Mouse (Mus musculus) urinary bladder, postnatal 10 days (tissue): Measurements from ENCODE around the gene Wdr44.
"Not testable (repeated sequence)": the region's sequence is repeated elsewhere in the genome, so short reads cannot be mapped to it uniquely, and the experiment has no call there.

ENCODE experiments used
- DNase-seq: peaks from one replicate; pipeline ENCODE4 v3.0.0; 2022; ENCODE audit warnings: low spot score

Wdr44 gene

GRCm38 (mm10) chrX:23692722-23693442 lies at the start of gene Wdr44:
Gene Wdr44 (plus strand): TSS chrX:23693051.
- DNase-seq, result peak; percentile 75

DNA sequence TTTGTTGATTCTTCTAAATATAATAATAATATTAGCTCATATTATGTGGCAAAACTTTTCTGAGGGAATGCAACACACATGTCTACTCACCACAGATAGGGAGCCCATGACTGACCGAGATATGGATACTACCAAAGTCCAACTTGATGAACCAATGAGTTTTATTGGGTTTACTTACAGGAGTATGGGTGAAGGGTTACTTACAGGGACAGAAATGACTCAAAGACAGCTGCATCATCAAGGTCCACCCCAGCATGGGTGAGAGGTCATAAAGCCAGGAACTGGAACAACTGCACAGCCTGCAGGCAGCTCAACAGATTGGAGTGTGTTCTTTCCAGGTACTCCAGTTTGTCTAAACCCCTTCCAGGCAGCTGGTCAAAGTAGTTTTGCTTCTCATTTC lies 44.5 kb upstream of the Wdr44 start:
- DNase-seq, result no peak

GRCm38 (mm10) chrX:23662216-23662615 lies 30.6 kb upstream of the Wdr44 start:
- no peak for DNase-seq

DNA sequence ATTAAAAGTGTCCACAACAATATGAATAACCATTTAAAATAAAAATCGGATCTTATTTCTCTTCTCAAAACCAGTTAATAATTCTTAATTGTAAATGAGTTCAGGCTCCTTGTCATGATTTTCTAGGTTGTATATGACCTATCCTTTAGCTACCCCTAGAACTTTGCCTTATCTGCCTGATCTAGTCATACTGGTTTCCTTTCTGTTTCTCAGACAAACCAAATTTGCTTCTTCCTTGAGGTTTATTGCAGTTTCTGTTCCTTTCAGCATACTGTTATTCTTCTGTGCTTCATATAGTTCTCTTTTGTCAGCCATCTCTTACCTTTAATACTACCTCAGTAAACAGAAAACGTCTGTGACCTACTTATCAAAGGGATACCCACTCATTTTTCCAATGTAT lies 19.7 kb upstream of the Wdr44 start:
- DNase-seq, result no peak

DNA sequence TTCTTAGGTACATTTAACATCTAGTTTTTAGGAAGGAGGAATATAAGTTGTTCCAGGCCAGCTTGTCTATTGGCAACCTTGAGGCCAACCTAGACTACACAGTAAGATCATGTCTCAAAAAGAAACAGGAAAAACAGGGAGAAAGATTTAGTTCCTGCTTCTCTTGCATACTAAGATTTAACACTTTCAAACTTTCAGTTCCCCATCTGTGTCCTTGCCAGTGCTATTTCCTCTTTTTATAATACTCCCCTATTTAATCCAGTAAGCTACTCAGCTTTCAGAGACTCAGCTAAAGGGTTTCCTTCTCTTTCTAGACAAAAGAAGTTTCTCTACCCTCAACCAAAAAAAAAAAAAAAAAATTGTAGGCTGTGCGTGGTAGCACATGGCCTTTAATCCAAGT lies 17.4 kb upstream of the Wdr44 start:
- DNase-seq, result no peak

GRCm38 (mm10) chrX:23676583-23676982 lies 16.3 kb upstream of the Wdr44 start:
- no peak for DNase-seq

DNA sequence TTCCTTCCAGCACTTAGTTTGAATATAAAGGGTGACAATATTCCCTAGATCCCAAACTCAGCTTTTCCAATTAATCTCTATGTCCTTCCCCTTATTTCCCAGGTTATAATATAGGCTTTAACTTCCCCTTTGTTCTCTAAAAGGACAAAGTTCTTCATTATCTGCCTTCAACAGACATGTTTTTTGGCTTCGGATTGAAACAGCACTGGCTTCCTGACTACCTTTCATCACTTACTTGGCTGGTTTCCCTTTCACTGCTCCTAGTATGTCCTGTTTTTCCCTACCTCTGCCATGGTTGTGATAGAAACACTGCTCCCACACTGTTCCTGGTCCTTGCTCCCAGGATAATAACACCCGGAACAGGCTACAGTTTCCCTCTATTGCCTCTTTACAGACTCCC lies 15.3 kb upstream of the Wdr44 start:
- no peak for DNase-seq

DNA sequence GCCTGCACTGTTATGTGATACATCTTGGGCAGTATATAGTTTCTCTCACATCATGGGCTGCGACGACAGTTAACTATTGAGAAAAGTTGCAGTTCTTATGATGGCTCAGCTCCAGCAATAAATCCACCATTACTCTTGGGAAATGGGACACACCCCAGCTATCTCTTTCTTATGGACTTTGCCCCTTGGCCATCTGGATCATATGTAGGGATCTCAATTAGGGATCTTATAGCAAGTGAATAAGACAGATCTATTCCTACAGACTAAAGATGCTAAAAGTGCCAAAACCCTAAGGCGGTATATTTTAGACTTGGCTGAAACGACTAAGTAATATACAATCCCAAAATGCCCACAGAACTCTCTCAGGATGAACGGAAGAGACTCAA lies 522 bp upstream of the Wdr44 start:
- DNase-seq, result no peak

DNA sequence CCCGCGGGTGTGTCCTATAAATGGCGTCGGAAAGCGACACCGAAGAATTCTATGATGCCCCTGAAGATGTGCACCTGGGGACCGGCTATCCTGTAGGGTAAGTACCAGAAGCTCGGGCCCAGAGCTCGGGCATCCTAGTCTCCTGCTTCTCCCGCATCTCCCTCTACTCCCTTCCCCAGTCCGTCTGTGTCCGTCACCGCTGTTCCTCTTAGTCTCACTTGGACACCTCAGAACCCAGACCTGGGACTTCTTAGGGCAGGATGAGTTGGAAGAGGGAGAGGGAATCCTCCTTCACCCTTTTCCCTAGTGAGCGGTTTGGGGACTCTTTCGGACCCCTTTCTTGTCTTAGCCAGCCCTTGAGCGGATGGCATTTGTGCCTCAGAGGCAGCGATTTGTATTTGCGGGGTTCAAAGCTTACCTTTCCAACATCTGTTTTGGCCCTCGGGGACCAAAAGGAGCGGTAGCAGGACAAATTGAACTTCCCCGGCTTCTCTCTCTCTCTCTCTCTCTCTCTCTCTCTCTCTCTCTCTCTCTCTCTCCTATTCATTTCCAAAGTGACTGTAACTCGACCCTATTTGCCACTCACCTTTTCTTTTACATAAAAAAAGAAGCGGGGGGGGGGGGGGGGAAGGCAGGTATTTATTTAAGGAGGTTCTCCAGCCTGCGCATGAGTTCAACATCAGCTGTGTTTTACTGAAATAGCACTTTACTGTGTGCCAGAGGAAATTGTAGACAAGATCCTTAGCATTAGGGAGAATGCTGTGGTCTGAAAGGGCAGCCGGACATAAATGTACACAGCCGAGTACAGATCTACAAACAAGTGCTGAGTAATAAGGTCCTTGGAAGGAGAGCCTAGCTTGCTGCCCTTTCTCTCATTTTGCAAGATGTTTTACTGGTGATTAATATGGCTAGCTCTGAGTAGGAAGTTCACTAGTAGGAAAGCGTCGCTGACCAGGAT lies 871 bp downstream of the Wdr44 start:
- DNase-seq, result no peak

DNA sequence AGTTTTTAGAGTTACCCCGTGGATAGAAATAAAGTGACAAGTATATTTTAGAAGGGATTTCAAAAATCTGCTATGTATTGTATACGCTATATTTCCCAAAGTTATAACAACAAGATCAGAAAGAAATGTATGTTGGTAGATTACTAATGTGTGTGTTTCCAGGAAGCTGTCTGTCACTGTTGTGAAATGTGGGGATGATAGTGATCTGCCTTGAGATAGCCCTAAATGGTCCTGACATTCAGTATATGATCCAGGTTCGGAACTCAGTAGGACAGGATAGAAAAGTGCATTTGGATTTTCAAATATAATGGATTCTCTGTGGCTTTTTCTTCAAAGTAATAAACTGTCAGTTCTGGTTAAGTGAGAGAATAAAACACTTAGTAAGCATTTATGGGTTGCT lies 1.7 kb downstream of the Wdr44 start:
- no peak for DNase-seq

DNA sequence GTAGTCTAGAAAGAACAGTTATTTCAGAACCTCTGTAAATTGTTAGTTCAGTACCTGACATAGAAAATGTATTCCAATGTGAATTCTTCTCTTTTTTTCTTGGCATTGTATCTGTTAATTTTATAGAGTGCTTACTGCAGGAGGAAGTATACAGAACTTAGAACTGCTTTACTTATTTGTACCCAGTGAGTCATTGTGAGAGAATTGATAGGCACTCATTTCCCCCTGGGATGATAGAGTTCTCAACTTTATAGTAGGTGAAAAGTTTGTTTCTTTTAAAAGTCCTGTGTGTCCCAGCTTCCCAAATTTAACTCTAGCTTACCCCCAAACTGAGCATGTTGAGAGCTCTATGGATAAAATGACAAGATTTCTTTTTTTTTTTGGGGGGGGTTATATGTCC lies 2.3 kb downstream of the Wdr44 start:
- DNase-seq, result no peak

DNA sequence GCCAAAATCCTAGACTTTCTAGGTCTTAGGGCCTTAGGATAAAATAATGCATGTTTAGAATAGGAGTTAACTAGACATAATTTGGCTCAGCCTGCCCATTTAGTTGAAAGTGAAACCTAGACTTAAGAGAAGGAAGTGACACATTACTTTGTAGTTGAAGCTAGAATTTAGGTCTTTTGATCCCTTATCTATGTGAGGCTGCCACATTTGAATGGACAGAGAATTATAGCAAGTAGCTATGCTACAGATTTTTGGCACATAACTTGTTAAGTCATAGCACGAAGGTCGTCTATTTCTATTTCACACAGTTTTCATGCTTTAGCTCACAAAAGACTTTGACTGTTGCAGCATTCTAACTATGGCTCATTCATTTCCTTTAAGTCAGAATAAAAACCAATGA lies 4.5 kb downstream of the Wdr44 start:
- DNase-seq, result no peak

DNA sequence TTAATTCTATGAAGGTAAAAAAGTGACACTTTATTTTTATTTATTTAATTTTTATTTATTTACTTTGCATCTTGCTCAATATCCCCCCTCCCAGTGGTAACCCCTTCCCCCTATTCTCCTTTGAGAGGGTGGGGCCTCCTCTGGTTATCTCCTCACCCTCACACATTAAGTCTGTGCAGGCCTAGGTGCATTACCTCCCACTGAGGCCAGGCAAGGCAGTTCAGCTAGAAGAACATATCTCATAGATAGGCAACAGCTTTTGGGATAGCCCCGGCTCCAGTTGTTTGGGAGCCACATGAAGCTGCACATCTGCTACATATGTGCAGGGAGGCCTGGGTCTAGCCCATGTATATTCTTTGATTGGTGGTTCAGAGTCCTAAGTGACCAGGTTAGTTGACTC lies 6.2 kb downstream of the Wdr44 start:
- DNase-seq, result no peak

DNA sequence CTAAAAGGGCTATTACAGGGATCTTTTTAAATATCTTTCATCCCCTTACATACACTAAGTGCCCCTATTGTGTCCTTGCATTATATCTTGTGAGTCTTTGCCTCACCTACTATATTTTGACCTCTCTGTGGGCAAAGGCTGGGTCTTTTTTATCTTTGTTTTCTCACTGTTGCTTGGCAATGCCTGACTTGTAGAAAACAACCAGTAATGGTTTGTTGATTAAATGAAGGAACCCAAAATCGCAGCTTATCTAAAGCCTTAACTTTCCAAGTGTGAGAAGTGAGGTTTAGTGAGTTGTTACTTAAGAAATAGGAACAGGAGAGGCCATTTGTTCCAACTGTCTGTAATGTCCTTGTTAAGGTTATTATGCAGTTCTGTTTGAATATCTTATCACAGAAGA lies 24.4 kb downstream of the Wdr44 start:
- no peak for DNase-seq

- no peak for DNase-seq
These were observed 34.6 kb downstream of the Wdr44 start for GRCm38 (mm10) chrX:23727463-23727862.

DNA sequence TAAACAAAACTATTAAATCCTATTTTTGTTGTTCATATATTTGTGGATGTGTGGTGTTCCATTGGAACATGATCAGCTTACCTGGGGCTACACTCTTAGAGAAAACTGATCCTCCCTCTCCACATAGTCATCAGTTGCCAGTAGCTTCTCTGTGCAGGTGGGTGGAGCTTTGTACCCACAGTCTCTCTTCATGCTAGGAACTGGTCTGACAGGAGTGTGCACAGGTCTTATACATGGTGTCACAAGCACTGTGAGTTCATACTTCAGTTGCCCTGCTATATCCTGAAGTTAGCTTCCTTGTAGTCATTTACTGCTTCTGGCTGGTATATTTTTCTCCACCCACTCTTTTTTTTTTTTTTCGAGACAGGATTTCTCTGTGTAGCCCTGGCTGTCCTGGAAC lies 61.8 kb downstream of the Wdr44 start:
- DNase-seq, result no peak

DNA sequence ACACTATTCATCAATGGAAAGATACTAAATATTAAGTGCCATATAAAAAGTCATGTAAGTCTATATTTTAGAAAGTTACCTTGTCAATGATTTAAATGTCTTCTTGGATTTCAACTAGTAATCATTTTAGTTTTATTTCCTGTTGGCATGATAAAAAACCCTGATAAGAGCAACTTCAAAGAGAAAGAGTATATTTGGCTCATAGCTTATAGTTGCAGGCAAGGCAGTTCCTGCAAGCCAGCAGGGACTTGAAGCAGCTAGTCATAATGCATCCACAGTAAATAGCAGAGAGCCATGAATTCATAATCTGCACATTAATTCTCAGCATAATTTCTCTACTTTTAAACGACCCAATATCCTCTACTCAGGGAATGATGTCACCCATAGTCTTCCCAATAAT lies 75.0 kb downstream of the Wdr44 start:
- no peak for DNase-seq

GRCm38 (mm10) chrX:23807125-23807524 lies 114.3 kb downstream of the Wdr44 start:
- no peak for DNase-seq

DNA sequence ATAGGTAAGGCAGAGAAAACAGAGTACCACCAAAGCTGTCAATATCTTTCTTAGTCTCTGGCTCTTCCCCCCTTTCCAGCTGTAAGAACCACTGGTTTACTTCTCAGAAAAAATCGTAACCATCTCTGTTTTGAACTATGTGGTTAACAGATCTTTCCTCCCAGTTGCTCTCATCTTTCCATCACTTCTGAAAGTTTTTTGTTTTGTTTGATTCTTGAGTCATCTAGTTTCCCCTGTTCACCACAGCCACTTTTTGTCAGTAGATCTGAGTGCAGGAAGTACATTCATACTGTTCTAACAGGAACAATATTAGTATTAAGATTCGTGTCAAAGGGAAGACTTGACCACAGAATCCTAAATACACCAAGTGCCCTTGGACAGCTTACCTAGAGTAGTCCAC lies 117.5 kb downstream of the Wdr44 start:
- no peak for DNase-seq

DNA sequence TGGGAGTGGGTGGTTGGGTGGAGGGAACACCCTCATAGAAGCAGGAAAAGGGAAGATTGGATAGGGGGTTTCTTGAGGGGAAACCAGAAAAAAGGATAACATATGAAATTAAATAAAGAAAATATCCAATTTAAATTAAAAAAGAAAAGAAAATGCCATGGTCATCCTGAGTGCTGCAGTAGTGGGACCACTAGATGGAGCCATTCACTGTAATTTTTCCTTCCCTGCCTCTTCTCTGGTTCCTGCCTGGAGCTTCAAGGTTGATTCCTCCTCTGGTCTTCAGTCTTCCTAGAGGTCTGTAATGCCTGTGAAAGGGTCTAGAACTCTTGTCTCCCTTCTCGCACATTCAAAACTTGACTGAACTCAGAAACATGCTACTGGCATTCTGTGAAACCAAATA lies 120.4 kb downstream of the Wdr44 start:
- not testable (repeated sequence) for DNase-seq

GRCm38 (mm10) chrX:23822885-23823284 lies 130.0 kb downstream of the Wdr44 start:
- not testable (repeated sequence) for DNase-seq

DNA sequence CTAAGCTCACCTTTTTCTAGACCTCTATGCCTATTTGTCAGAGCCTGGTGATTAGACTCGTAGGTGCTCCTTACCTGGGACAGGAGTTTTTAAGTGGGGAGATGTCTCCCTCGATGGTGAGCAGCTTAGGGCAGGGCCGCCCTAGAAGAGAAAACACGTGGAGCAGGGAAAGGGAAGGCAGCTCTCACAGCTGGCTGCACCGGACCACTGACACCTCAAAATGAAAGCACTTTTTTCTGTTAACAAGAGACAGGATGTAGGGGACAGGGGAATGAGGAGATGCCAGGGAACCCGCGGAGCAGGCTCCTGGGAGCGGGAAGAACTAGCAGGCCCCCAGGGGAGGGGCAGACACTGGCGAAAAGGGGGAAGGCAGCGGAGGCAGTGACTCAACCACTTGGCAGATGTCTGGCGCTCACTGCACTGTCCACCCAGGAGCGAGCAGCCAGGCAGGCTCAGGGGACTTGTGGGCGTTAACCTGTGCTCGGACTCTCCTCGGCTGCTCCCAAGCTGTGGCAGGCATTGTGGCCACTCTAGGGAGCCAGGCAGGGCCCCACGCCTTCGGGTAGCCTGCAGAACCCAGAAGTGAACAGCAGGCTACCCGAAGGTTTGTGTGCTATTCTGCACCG lies 130.7 kb downstream of the Wdr44 start:
- no peak for DNase-seq

GRCm38 (mm10) chrX:23833784-23834183 lies 140.9 kb downstream of the Wdr44 start:
- not testable (repeated sequence) for DNase-seq
